Mouse (Mus musculus): ENCODE data around the gene Gal3st2. TPM values are rescaled to one million over a fixed set of nuclear protein-coding genes. Genes with fewer than 3 reads are reported as not detected.

The Gal3st2 gene
- polyA plus RNA-seq, 1 experiment from 2014 or later: not detected

Other genes starting within 250 kb of the Gal3st2 start
- gene Stk25, start 202.6 kb upstream of the Gal3st2 start, polyA plus RNA-seq (2015; fragmentation: Nextera tagmentation; extraction: Ambion mirVana): 347 and 377 TPM in 2 replicates
- 102 and 109 TPM in 2 replicates for gene Bok, start 175.6 kb upstream of the Gal3st2 start, polyA plus RNA-seq (2015; fragmentation: Nextera tagmentation; extraction: Ambion mirVana)
- 85.6 and 92.1 TPM in 2 replicates for gene Atg4b, start 109.8 kb upstream of the Gal3st2 start, polyA plus RNA-seq (2015; fragmentation: Nextera tagmentation; extraction: Ambion mirVana)
- 51.3 and 52.6 TPM in 2 replicates for gene Thap4, start 106.4 kb upstream of the Gal3st2 start, polyA plus RNA-seq (2015; fragmentation: Nextera tagmentation; extraction: Ambion mirVana)
- 134 and 147 TPM in 2 replicates for gene Dtymk, start 59.4 kb upstream of the Gal3st2 start, polyA plus RNA-seq (2015; fragmentation: Nextera tagmentation; extraction: Ambion mirVana)
- gene Ing5, start 57.3 kb upstream of the Gal3st2 start, polyA plus RNA-seq (2015; fragmentation: Nextera tagmentation; extraction: Ambion mirVana): 9.1 and 9.4 TPM in 2 replicates
- 14.6 and 17.3 TPM in 2 replicates for gene D2hgdh, start 36.4 kb upstream of the Gal3st2 start, polyA plus RNA-seq (2015; fragmentation: Nextera tagmentation; extraction: Ambion mirVana)
- 0.08 TPM in 1 of 2 replicates, not detected in the other for gene Gal3st2b, start 57.0 kb downstream of the Gal3st2 start, polyA plus RNA-seq (2015; fragmentation: Nextera tagmentation; extraction: Ambion mirVana)
- gene Gal3st2c, start 129.2 kb downstream of the Gal3st2 start, polyA plus RNA-seq (2015; fragmentation: Nextera tagmentation; extraction: Ambion mirVana): not detected in 2 replicates
- 0.11 and 0.41 TPM in 2 replicates for gene Neu4, start 159.1 kb downstream of the Gal3st2 start, polyA plus RNA-seq (2015; fragmentation: Nextera tagmentation; extraction: Ambion mirVana)
- gene Pdcd1, start 191.2 kb downstream of the Gal3st2 start, polyA plus RNA-seq (2015; fragmentation: Nextera tagmentation; extraction: Ambion mirVana): not detected in 2 replicates